Mouse (Mus musculus): ENCODE measurements around the gene Ttf2.

The Ttf2 gene

DNA sequence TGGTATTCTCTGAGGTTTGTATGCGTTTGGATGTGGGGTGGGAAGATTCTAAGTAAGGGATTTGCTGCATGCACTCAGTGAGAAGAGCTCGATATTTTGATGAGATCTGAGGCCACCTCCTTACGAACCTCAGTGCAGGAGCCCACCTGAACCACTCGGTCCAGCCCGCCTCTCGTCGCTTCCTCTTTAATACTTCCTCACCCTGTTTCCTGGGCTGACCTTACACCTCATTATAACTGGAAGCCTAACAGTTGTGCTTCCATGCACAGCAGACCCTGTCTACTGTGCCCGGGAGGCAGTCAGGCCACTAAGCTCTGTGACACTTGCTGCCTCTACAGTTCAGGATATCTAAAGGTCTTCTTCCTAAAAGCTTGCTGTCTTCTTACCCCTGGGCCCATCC is 9.8 kb upstream of the Ttf2 start:
- no peak for DNase-seq (ENCODE audit: low read depth, low spot score)

- DNase-seq (ENCODE audit: low read depth, low spot score): peak; percentile 62
Observed at GRCm38 (mm10) chr3:100973906-100974305, 4.4 kb upstream of the Ttf2 start.

DNA sequence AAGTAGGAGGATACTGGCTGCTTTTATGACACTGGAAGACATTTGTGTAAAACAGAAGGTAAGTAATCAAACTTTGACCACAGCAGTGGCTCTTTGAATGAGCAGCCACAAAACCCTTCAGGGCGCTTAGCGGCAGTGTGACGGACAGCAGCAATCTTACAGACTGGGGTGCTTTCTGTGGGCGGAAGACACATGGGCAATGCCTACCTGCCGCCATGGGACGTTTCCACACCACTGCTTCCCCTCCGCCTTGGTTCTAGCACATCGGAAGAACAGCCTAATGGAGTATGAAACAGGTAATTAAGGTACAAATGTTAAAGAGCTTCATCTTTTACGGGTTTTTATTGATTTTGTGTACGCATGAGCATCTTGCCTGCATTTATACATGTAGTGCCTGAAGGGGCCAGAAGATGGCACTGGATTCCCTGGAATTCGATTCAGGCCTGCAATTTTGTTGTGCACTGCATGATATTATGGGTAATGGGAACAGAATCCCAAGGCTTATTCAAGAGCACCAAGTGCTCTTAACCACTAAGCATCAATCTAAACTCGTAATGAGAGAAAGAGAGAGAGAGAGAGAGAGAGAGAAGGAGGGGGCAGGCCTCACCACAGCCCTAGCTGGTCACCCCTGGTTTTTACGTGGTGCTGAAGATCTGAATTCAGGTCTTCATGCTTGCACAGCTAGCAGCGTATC is 5.5 kb downstream of the Ttf2 start:
- peak; percentile 46 for DNase-seq (ENCODE audit: low read depth, low spot score)

GRCm38 (mm10) chr3:100961501-100961900 is 8.0 kb downstream of the Ttf2 start:
- no peak for DNase-seq (ENCODE audit: low read depth, low spot score)

DNA sequence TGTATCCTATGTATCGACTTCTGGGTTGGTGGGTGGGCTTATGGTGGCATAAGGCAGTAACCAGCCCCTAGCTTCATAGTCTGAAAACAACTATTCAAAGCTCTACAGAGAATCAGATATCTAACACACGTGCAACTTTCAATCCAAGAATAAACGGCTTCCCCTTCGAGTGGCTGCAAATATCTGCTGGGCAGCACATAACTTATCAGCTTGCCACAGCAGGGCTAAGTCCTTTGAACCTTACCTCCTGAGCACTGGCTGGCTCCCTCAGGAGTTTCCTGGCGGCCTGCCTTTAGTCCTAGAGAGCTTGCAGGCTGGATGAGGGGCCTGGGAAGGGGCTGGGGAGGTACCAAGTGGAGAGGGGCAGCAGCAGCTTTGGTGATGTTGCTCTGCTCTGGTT is 8.5 kb downstream of the Ttf2 start:
- DNase-seq (ENCODE audit: low read depth, low spot score): no peak

DNA sequence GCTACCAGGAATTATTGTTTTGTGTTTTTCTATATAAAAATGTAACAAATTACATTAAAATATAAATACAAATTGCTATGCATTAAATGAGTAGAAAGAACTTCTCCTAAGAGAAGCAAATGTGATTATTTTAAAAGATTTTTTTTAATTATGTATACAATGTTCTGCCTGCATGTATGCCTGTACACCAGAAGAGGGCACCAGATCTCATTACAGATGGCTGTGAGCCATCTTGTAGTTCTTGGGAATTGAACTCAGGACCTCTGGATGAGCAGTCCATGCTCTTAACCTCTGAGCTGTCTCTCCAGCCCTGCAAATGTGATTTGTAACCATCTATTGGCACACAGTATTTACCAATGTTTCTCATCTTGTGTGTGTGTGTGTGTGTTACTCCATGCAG is 14.8 kb downstream of the Ttf2 start:
- DNase-seq (ENCODE audit: low read depth, low spot score): no peak

GRCm38 (mm10) chr3:100951531-100951930 is 17.9 kb downstream of the Ttf2 start:
- DNase-seq (ENCODE audit: low read depth, low spot score): no peak

GRCm38 (mm10) chr3:100947286-100947685 is 22.2 kb downstream of the Ttf2 start:
- no peak for DNase-seq (ENCODE audit: low read depth, low spot score)

DNA sequence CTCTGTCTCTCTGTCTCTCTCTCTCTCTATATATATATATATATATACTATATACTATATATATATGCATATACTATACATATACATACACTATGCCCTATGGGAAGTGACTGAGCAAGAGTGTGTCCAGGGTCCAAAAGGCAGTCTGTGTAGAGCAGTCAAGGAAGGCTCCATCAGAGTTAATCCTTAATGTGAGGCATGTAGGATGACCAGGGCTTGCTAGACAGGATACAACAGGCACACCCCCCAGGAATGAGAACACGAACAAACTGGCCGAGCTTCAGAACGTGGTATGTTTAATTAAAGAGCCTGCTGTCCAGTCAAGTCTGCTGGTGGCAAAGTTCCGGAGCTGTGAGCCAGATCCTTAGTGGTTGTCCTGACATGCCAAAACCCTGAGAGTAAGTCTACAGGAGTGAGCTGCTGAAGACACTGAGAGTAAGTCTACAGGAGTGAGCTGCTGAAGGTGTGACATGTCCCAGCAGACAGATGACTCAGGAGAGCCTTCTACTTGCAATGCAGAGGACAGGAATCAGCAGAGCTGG is 28.9 kb downstream of the Ttf2 start:
- DNase-seq (ENCODE audit: low read depth, low spot score): no peak

DNA sequence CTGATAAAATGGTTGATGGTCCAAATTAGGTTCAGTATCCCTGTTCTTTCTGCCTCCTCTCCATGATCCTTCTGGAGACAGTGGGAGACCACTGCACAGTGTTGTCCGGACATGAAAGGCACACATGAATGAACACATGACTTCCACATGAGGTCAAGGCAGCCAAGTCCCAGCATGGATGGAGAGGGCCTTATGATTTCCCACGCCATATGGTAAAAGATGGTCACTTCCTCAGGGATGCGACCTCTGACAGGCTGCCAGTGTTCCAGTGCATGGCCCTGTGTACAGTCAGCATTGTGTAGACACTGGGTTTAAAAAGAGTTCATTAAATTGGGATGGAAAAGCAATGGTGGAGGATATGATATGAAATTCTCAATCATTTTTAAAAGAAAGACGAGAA is 31.3 kb downstream of the Ttf2 start:
- no peak for DNase-seq (ENCODE audit: low read depth, low spot score)

DNA sequence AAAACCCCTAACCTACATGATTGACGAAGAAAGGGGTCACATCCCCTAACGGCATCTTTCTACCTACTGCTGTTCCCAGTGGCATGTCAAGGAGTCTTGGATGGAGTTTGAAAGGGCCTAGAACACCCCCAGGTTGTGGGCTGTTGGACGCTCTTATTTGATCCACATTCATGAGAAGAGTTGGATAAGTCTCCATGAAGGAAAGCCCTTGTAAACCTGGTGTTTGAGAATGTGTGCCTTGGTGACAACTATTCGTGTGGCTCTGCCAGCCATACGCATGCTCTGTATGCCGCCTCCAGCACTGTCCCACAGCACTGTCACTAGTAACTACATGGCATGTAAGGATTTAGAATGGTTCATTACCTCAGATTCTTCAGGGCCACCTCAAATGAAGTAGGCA is 33.3 kb downstream of the Ttf2 start:
- DNase-seq (ENCODE audit: low read depth, low spot score): no peak

- DNase-seq (ENCODE audit: low read depth, low spot score): no peak
Observed at GRCm38 (mm10) chr3:100935521-100935920, 33.9 kb downstream of the Ttf2 start.

DNA sequence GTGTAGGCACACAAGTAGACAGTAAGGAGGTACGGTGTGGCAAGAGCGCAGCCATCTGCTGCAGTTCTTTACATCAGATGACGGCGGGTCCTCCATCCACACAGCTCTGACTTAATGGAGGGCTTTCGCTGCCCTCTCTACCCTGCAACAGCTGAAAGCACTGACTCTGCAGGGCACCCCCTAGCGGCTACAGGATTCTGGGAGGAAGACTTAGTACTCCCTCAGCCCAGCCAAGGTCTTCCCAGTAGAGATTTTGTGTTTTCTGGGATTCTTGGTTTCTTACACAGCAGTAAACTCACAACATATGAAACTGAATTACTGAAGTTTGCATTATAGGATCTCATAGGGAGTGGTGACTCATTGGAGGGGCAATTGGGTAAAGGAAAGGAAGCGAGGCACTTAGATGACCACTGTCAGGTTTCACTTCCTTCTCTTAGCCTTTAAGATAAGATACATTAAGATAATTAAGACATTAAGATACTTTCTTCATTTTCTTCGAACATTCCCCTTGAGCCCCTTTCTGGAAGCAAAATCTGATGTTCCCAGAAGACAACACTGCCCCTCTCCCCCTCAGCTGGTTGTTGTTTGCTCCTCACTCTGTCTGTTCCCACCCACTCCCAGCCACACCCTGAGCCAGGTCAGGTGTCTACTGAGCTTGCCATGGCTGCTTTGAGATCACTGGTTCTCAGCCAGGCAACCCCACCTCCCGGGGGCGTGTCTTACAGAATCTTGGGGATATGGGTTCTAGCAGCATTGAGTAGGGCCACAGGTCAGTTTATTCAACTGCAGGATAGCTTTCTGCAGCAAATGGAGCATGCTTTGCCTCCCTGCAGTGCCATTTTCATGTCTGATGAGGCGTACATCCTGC is 37.2 kb downstream of the Ttf2 start:
- no peak for DNase-seq (ENCODE audit: low read depth, low spot score)

DNA sequence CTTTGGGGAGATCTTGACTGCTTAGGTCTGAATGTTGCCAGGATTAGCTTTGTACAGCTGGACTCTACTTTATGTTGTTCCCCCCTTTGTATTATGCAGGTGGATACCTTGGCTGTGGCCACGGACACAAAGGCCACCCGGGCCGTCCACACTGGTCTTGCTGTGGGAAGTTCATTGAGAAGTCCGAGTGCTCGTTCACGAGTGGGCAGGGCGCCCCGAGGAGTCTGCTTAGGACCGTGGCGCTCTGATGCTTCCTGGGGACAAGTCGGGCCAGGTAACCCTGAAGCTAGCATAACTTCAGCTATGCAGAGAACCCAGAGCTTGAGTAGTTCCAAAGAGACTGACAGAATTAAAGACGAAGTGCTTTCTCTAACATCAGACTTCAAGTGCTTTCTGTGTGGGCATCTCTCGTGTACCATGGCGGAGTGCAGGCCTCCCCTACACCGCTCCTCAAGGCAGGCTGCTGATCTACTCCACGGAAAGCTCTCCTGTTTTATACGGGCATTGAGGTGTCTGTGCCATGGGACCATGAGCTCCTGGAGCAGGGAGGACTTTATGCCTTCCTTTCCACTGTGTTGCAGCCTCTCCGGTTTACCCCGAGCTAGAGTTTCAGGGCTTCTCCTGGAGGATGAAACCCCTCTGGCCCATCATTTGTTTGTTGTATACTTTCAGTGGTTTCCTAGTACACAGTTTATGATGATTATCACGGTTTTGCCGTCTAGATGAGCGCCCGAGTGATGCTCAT is 38.0 kb downstream of the Ttf2 start:
- no peak for DNase-seq (ENCODE audit: low read depth, low spot score)

- DNase-seq (ENCODE audit: low read depth, low spot score): peak; percentile 56
Observed at GRCm38 (mm10) chr3:100925176-100925575, 44.3 kb downstream of the Ttf2 start.

- no peak for DNase-seq (ENCODE audit: low read depth, low spot score)
Observed at GRCm38 (mm10) chr3:100924065-100924732, 45.3 kb downstream of the Ttf2 start.

DNA sequence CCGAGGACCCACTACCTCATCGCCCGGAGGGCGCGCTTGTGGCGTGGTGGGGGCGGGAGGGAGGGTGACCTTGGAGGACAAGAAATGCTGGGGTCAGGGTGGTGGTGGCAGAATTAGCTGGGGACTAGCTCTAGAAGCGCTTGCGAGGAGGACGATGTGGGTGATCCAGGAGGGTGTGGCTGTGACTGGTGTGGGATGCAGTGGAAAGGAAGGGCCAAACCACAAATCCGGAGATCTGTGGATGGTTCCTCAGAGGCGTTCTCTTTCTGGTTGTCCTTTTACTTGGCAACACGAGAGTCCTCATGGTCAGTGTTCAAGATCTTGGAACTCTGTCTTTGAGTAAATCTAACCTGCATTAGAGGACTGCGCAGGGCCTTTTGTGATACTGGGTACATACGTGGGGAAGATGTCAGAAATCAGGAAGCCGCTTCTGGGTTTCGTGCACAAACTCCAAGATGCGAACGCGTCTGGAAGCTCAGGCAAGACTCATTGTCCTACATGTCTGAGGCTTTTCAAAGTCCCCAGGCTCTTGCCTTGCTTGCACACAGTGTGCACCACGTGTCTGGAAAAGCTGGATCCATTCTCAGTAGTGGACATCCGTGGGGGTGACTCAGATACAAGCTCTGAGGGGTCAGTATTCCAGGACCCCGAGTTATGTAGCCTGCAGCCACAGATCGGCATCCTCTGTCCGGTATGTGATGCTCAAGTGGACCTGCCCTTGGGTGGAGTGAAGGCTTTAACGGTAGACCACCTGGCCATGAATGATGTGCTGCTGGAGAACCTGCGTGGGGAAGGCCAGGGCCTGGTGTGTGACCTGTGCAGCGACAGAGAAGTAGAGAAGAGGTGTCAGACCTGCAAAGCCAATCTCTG is 46.7 kb downstream of the Ttf2 start:
- DNase-seq (ENCODE audit: low read depth, low spot score): no peak

DNA sequence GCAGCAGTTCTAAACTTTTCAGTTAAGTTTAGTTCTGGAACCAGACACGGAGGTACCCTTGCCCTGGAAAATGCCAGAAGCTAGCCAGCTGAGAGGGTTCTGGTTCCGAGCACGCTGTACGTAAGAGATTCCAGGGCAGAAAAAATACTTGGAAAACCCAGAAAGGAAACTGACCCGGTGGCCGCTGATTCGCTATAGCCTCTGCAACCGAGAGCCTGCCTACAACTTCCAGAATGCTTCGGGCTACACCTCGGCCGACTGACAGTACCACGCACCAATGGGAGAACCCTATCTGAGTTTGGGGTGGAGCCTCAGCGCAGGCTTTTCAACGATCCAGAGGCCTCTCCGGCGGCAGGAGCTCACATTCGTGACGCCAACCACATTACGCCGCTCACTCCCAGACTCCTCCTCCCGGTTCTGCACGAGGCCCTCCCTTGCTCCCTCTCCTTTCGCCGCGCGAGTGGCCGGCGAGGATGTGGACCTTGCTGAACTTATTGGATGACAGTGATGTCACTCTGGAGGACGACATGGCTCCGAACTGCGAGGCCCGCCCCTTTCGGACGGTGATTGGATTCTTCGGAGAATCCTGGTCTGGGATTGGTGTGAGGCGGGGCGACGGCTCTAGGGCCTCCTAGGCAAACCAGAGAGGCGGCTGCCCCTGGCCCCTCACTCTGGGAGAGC is 47.5 kb downstream of the Ttf2 start, which contains the start of gene Trim45:
TSS of gene Trim45 (plus strand) at position 378 of the 681 bp plus-strand sequence.
- peak; percentile 100 for DNase-seq (ENCODE audit: low read depth, low spot score)

DNA sequence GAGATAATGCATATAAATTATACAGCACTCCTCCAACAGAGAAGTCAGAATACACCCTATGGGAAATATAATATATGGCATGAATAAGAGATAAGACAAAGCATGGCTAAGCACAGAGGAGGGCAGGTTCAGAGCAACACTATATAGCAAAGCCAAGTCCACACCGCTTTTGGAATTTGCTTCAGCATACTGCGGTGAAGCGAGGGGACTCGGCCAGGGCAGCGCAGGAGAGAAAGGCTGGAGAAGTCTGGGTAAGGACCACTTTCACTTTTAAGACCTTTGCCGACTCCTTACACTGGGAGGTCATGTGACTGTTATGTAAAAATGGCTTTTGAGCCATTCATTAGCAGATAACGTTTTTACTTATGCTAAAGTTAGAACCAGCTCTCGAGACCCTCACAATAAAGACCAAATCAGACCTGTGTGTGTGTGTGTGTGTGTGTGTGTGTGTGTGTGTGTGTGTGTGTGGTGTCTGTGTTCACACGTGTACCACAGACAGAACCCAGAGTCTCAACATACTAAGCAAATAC is 48.8 kb downstream of the Ttf2 start:
- DNase-seq (ENCODE audit: low read depth, low spot score): no peak

DNA sequence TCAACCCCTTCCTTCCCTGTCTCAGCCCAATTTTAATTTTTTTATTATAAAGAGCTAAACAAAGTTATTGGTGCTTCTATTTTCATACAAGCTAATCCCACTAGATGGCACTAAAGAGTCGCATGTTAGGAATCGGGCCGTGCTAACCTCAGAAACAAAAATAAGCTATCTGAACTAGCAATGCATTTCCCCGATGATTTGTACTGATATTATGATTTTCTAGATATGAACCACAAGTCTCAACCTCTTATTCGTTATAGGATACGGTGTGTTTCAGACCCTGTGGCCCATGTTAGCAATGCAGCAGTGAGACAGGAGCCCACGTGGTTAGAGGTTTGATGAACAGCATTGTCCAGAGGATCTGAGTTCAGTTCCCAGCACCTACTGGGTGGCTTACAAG is 52.6 kb downstream of the Ttf2 start:
- peak; percentile 55 for DNase-seq (ENCODE audit: low read depth, low spot score)
